Mouse (Mus musculus): Measurements from ENCODE around the gene Jak1. TPM values are rescaled to one million over a fixed set of nuclear protein-coding genes. Genes with fewer than 3 reads are reported as not detected.

Gene Jak1
- polyA plus RNA-seq, 1 experiment from 2014 or later, result 81.4 TPM

DNA sequence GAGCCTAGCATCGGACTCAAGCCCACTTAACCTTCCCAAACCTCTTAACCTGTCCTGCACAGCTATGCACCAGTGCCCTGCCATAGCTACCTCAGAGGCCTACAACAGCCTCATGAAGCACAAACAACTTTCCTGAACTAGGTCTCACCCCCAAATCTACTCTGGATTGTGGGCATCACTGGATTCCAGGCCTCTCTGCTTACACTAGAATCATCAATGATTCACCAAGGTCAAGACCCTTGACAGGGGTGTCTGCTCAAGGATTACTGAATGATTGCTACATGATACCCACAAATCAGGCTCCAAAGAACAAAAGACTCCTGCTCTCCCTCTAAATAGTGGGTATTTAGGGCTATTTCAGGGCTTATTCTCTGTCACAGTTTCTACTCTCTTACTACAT is 104.3 kb downstream of the Jak1 start:
- WGBS, result 81% methylated on average over 1 of the region's 1 CpGs
- ATAC-seq (ENCODE audit: insufficient number of reproducible peaks, low FRiP score, low TSS enrichment, low read depth), result no peak

DNA sequence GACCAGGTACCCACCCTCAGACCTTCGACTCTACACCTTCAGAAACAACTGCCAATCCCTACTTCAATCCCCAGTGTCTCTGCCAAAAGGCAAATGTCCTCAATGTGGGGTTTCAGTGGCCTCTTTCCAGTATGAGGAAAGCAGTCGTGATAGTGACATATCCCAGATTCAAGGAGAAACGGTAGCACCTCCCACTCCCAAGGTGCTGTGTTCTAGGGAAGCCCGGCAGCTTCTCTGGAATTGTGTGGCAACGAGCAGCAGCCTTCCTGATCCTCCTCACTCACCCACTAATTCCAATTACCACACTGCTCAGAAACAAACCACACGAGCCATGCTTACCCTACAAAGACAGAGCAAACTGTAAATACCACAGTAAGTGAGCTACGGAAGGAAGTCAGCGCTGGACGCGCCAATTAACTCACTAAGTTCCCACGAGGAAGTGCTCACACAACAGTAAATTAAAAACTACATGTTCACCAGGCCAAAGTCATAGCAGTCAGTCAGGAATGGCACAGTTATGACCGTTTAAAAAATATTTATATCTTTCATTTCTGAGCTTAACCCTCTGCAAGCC is 105.8 kb downstream of the Jak1 start:
- 57% methylated on average over 12 of the region's 12 CpGs for WGBS
- no peaks in the 10 kb centered on the region for H3K9me3 ChIP-seq (replicated peaks)
- no peaks in the 10 kb centered on the region for H3K4me1 ChIP-seq
- peaks cover 89% of the 10 kb centered on the region for H3K36me3 ChIP-seq
- no peak overlapping the region for H3K9ac ChIP-seq
- no peak overlapping the region for H3K4me3 ChIP-seq (replicated peaks)
- no peaks in the 10 kb centered on the region for H3K27me3 ChIP-seq
- no peak for ATAC-seq (ENCODE audit: insufficient number of reproducible peaks, low FRiP score, low TSS enrichment, low read depth)
- no peak overlapping the region for H3K27ac ChIP-seq (replicated peaks)
- no peak overlapping the region for H3K4me2 ChIP-seq (replicated peaks)

More for the DNA sequence above, 104.3 kb downstream of the Jak1 start:
- no peaks in the 10 kb centered on the region for H3K9me3 ChIP-seq (replicated peaks)
- H3K4me2 ChIP-seq (replicated peaks), result no peak overlapping the region
- H3K36me3 ChIP-seq, result peaks cover 94% of the 10 kb centered on the region
- H3K9ac ChIP-seq, result no peak overlapping the region
- H3K4me3 ChIP-seq (replicated peaks), result no peak overlapping the region
- no peaks in the 10 kb centered on the region for H3K4me1 ChIP-seq
- H3K27ac ChIP-seq (replicated peaks), result no peak overlapping the region
- H3K27me3 ChIP-seq, result no peaks in the 10 kb centered on the region

DNA sequence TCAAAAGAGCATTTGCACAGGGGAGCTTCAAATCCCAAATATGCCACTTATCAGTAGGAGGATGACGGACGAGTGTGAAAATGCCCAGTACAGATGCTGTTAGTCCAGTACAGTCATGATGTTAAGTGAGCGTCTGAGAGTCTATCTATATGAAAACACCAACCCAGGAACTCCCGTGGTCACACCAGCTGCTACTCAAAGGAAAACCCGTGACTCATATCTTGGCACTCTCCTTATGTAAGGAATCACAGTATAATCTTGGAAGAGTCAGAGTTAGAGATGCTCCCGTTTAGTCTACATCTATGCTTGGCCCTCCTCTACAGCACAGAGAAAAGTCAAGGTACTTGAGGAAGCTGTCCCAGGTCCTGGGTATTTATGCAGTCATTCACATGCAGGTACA is 106.8 kb downstream of the Jak1 start:
- Histone ChIP-seq H3K4me3 (replicated peaks) (no peak overlapping the region), H3K27me3 (no peaks in the 10 kb centered on the region), H3K4me1 (no peaks in the 10 kb centered on the region), H3K36me3 (peaks cover 87% of the 10 kb centered on the region), H3K9me3 (replicated peaks) (no peaks in the 10 kb centered on the region), H3K9ac (no peak overlapping the region), H3K4me2 (replicated peaks) (no peak overlapping the region), H3K27ac (replicated peaks) (no peak overlapping the region)
- ATAC-seq (ENCODE audit: insufficient number of reproducible peaks, low FRiP score, low TSS enrichment, low read depth), result no peak
- whole genome bisulfite sequencing, result 75% methylated on average over 6 of the region's 6 CpGs

DNA sequence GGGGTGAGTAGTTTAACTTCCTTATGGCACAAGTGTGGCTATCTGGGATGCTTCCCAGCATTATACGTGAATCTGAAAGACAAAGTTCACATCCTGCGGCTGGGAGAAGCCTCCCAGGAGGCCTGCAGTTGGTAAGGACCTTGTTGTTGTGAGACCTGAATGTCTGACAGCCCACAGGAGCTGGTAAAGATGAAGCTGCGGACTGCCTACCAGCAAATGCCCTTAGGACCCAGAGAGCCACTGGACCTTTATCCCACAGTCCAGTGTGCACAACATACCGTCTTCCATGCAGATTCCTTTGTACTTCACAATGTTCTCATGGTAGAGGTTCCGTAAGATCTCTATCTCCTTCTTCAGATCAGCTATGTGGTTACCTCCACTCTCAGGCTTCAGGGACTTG is 107.6 kb downstream of the Jak1 start:
- H3K4me1 ChIP-seq, result no peaks in the 10 kb centered on the region
- no peaks in the 10 kb centered on the region for H3K9me3 ChIP-seq (replicated peaks)
- no peak for ATAC-seq (ENCODE audit: insufficient number of reproducible peaks, low FRiP score, low TSS enrichment, low read depth)
- no peak overlapping the region for H3K4me2 ChIP-seq (replicated peaks)
- H3K27ac ChIP-seq (replicated peaks), result no peak overlapping the region
- peaks cover 87% of the 10 kb centered on the region for H3K36me3 ChIP-seq
- H3K9ac ChIP-seq, result no peak overlapping the region
- no peaks in the 10 kb centered on the region for H3K27me3 ChIP-seq
- H3K4me3 ChIP-seq (replicated peaks), result no peak overlapping the region
- 95% methylated on average over 5 of the region's 5 CpGs for WGBS

DNA sequence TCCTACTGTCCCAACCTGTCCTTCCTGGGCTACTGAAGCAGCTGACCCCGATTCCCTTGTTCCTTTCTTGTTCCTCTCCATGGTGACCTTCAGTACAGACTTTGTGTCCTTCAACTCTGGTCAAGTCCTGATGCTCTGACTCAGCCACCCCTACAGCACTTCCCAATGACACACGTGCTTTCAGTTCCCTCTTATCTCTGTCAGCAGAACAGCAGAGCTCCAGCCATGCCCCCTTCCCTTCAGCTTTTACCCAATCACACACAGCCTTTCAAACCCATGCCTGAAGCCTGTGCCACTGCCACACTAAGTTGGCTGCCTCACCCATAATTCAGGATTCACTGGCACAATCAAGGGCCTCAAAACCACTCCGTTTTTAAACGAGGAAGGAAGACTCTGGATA is 109.5 kb downstream of the Jak1 start:
- Histone ChIP-seq H3K4me3 (replicated peaks) (no peak overlapping the region), H3K9ac (no peak overlapping the region), H3K9me3 (replicated peaks) (no peaks in the 10 kb centered on the region), H3K27ac (replicated peaks) (no peak overlapping the region), H3K4me1 (no peaks in the 10 kb centered on the region), H3K36me3 (peaks cover 86% of the 10 kb centered on the region), H3K4me2 (replicated peaks) (no peak overlapping the region), H3K27me3 (no peaks in the 10 kb centered on the region)
- WGBS, result 80% methylated on average over 4 of the region's 4 CpGs
- ATAC-seq (ENCODE audit: insufficient number of reproducible peaks, low FRiP score, low TSS enrichment, low read depth), result no peak

DNA sequence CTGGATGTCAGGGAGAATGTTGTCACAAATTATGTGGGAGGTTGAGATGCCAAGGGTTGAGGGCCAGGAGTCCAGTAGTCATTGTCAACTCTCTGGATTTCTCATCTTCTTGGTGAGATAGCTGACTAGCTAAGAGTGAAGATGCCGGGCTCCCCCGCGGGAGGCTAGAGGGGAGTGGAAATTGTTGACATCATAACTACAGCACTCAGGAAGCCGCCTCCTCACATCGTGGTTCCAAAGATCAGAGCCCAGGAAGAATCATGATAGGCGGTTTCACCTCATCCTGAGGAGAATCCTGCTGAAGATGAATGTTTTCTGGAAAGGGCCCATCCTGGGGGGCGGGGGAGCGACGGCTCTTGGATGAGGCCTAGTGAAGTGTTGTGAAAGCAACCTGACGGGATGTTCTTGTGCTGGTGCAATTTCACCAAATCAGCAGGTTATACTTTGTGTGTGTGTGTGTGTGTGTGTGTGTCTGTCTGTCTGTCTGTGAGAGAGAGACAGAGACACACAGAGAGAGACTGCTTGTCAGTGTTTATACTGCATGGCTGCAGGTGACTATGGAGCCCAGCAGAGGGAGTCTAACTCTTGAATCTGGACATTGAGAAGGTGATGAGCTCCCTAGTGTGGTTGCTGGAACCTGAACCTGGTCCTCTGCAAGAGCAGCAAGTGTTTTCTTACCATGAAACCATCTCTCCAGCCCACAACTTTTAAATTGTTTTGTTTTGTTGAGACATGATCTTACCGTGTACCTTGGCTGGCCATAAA is 118.0 kb downstream of the Jak1 start:
- Histone ChIP-seq H3K4me3 (replicated peaks) (no peak overlapping the region), H3K4me1 (peaks cover 2% of the 10 kb centered on the region; the same call in 1 of the 2 replicates), H3K27ac (replicated peaks) (no peak overlapping the region), H3K9me3 (replicated peaks) (no peaks in the 10 kb centered on the region), H3K36me3 (peaks cover 24% of the 10 kb centered on the region), H3K4me2 (replicated peaks) (no peak overlapping the region), H3K9ac (no peak overlapping the region), H3K27me3 (no peaks in the 10 kb centered on the region)
- 88% methylated on average over 11 of the region's 11 CpGs for WGBS
- ATAC-seq (ENCODE audit: insufficient number of reproducible peaks, low FRiP score, low TSS enrichment, low read depth), result no peak

DNA sequence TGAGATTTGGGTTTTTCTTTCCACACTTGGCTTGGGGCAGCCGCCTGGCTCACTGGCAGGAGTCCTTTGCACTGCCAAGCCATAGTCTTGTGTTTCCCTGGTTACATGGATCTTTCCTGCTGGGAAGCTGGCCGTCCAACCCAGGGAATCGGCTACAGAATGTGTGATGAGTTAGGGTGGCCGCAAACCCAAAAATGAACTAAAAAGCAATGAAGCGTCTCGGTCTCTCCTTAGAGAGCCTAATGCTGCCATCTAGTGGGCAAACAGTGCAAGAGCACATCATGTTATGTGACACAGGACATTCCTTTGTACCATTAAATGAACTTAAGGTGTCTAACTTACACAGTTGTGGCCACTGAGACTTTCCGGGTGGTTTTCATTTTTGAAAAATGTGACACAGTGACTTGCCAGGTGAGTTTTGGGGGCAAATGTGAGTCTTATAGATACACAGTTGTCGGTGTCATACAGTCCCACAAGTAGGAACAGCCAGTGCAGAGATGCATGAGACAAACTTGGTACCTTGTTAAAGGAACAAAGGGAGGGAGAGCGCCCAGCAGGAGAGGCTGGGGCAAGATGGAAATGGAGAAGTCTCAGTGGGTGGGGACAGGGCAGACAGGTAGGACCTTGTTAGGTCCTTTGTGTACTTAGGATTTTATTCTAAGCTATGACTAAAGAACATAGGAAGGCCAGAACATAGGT is 118.9 kb downstream of the Jak1 start:
- Histone ChIP-seq H3K4me3 (replicated peaks) (no peak overlapping the region), H3K9me3 (replicated peaks) (no peaks in the 10 kb centered on the region), H3K9ac (no peak overlapping the region), H3K4me1 (peaks cover 2% of the 10 kb centered on the region; the same call in 1 of the 2 replicates), H3K27me3 (no peaks in the 10 kb centered on the region), H3K4me2 (replicated peaks) (0 out of 2 replicates have a peak overlapping the region, but pooled peaks have one; percentile 24), H3K27ac (replicated peaks) (no peak overlapping the region), H3K36me3 (peaks cover 18% of the 10 kb centered on the region)
- ATAC-seq (ENCODE audit: insufficient number of reproducible peaks, low FRiP score, low TSS enrichment, low read depth), result peak; percentile 43; the same call in 1 of the 2 replicates
- WGBS, result 26% methylated on average over 9 of the region's 9 CpGs

DNA sequence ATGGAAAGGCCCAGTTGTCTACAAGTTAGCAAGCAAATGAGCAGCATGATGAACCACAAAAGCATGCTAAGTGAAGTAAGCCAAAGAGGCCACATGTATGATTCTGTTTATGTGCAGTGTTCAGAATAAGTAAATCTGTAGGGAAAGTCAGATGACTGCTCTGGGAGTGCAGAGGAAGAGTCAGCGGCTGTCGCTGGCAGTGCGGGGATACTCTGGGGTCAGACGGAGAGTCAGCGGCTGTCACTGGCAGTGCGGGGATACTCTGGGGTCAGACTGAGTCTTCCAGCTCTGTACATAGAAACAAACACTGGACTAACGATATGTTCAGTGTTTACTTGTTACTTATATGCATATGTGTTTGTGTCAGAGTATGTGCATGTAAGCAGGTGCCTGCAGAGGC is 120.3 kb downstream of the Jak1 start:
- no peak overlapping the region for H3K9ac ChIP-seq
- 80% methylated on average over 7 of the region's 7 CpGs for WGBS

DNA sequence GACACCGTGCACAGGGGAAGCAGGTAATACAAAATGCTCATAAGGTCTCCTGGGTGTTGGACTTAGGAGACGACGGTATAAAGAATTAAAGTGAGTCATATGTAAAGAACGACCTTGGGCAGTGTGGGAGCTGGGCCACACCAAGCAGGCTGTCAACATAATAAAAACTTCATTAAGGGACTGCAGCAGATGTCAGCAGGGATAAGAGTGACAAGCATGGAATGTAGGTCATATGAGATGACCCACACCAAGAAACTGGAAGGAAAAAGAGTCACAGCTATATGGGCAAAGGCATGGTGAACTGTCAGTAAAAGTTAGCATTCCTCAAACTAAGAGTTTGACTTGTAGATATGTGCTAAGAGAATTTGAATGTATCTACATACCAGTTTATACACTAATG is 120.7 kb downstream of the Jak1 start:
- peaks cover 2% of the 10 kb centered on the region; the same call in 1 of the 2 replicates for H3K4me1 ChIP-seq
- H3K9me3 ChIP-seq (replicated peaks), result no peaks in the 10 kb centered on the region
- peaks cover 6% of the 10 kb centered on the region; the same call in 1 of the 2 replicates for H3K36me3 ChIP-seq
- H3K4me3 ChIP-seq (replicated peaks), result no peak overlapping the region
- WGBS, result 55% methylated on average over 4 of the region's 4 CpGs
- no peak for ATAC-seq (ENCODE audit: insufficient number of reproducible peaks, low FRiP score, low TSS enrichment, low read depth)
- no peak overlapping the region for H3K4me2 ChIP-seq (replicated peaks)
- no peaks in the 10 kb centered on the region for H3K27me3 ChIP-seq
- H3K27ac ChIP-seq (replicated peaks), result no peak overlapping the region
- no peak overlapping the region for H3K9ac ChIP-seq

More for the DNA sequence above, 120.3 kb downstream of the Jak1 start:
- H3K27me3 ChIP-seq, result no peaks in the 10 kb centered on the region
- no peak for ATAC-seq (ENCODE audit: insufficient number of reproducible peaks, low FRiP score, low TSS enrichment, low read depth)
- H3K4me2 ChIP-seq (replicated peaks), result no peak overlapping the region
- H3K9me3 ChIP-seq (replicated peaks), result no peaks in the 10 kb centered on the region
- peaks cover 6% of the 10 kb centered on the region for H3K36me3 ChIP-seq
- no peak overlapping the region for H3K27ac ChIP-seq (replicated peaks)
- no peak overlapping the region for H3K4me3 ChIP-seq (replicated peaks)
- peaks cover 2% of the 10 kb centered on the region; the same call in 1 of the 2 replicates for H3K4me1 ChIP-seq

DNA sequence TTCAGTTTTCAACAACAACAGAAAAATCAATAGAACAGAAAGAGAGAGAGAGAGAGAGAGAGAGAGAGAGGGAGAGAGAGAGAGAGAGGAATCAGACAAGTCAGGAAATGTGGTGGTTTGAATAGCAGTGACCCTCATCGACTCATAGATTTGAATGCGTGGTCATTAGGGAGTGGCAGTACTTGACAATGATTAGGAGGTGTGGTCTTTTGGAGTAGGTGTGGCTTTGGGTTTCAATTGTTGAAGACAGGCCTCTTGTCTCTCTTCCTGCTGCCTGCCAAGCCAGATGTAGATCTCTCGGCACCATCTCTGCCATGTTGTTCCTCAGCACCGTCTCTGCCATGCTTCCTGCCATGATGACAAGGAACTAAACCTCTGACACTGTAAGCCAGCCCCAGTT is 121.2 kb downstream of the Jak1 start:
- Histone ChIP-seq H3K4me3 (replicated peaks) (no peak overlapping the region), H3K4me1 (peaks cover 2% of the 10 kb centered on the region; the same call in 1 of the 2 replicates), H3K4me2 (replicated peaks) (no peak overlapping the region), H3K36me3 (peaks cover 6% of the 10 kb centered on the region; the same call in 1 of the 2 replicates), H3K9me3 (replicated peaks) (no peaks in the 10 kb centered on the region), H3K9ac (no peak overlapping the region), H3K27me3 (no peaks in the 10 kb centered on the region), H3K27ac (replicated peaks) (no peak overlapping the region)
- WGBS, result 87% methylated on average over 4 of the region's 4 CpGs
- no peak for ATAC-seq (ENCODE audit: insufficient number of reproducible peaks, low FRiP score, low TSS enrichment, low read depth)

DNA sequence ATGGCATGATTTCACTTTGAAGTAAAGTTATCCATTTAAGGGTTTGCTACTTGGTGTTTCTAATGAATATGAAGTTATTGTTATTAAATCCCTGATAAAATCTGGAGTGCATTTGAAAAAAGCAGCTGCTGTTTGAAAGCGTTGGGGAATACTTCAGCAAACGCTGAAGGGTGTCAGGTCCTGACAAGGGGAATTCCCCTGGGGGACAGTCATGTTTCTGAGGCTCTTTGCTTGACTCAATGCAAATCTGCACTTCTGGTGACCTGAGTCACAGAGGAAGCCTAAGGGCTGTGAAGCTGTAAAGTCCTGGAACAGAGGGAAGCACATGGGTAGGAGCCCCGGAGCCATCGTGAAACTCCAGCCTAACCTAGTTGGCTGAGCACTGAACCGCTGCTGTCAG is 123.3 kb downstream of the Jak1 start:
- no peak for ATAC-seq (ENCODE audit: insufficient number of reproducible peaks, low FRiP score, low TSS enrichment, low read depth)
- H3K9me3 ChIP-seq (replicated peaks), result no peaks in the 10 kb centered on the region

More for the DNA sequence above, 123.3 kb downstream of the Jak1 start:
- Histone ChIP-seq H3K27ac (replicated peaks) (no peak overlapping the region), H3K4me1 (peaks cover 2% of the 10 kb centered on the region; the same call in 1 of the 2 replicates), H3K4me2 (replicated peaks) (no peak overlapping the region), H3K4me3 (replicated peaks) (no peak overlapping the region), H3K36me3 (peaks cover 3% of the 10 kb centered on the region; the same call in 1 of the 2 replicates), H3K9ac (no peak overlapping the region), H3K27me3 (no peaks in the 10 kb centered on the region)
- 56% methylated on average over 5 of the region's 5 CpGs for WGBS
